Mouse (Mus musculus) brown adipose tissue, adult 24 weeks (tissue): ENCODE data around the gene Disc1. TPM values are rescaled to one million over a fixed set of nuclear protein-coding genes. Genes with fewer than 3 reads are reported as not detected.
A peak's percentile ranks its signal among the peaks of the same experiment; 100 is the strongest.

ENCODE experiments used
- H3K27ac ChIP-seq: fragments of 200-500 bp; replicated peaks from 2 replicates; pipeline ENCODE4 v1.5.1; 2012; ENCODE audit warnings: low read depth, mild to moderate bottlenecking, low read length
- H3K4me1 ChIP-seq: fragments of 200-500 bp; 2 replicates; pipeline ENCODE4 v1.6.1; 2012; ENCODE audit warnings: low read length, mixed read lengths; ENCODE audit not compliant: control insufficient read depth, insufficient read depth, insufficient read length
- H3K4me3 ChIP-seq: fragments of 200-500 bp; 2 replicates; pipeline ENCODE4 v1.5.1; 2012; ENCODE audit warnings: low read depth, mild to moderate bottlenecking, low read length, moderate library complexity; ENCODE audit not compliant: insufficient read depth
- polyA plus RNA-seq: library from polyadenylated mRNA; stranded (reverse); fragments of >200 nt; gene quantifications from 2 replicates; pipeline ENCODE4 v1.2.4, GENCODE M21; 2012; ENCODE audit not compliant: missing spikeins, insufficient read depth, insufficient read length

The Disc1 gene
- polyA plus RNA-seq, 1 experiment: 0.40 TPM

- no peak overlapping the region for H3K27ac ChIP-seq
Observed at GRCm38 (mm10) chr8:125287841-125288341, 233.9 kb downstream of the Disc1 start.

GRCm38 (mm10) chr8:125291506-125291905 is 237.5 kb downstream of the Disc1 start:
- Histone ChIP-seq H3K4me3 (no peak overlapping the region), H3K27ac (no peak overlapping the region), H3K4me1 (peaks cover 24% of the 10 kb centered on the region)

More at GRCm38 (mm10) chr8:125287841-125288341, 233.9 kb downstream of the Disc1 start:
- Histone ChIP-seq H3K4me1 (peaks cover 22% of the 10 kb centered on the region), H3K4me3 (no peak overlapping the region)

- peaks cover 21% of the 10 kb centered on the region for H3K4me1 ChIP-seq
- H3K4me3 ChIP-seq: no peak overlapping the region
- peak overlapping the region; percentile 35 for H3K27ac ChIP-seq
Observed at GRCm38 (mm10) chr8:125291932-125292717, 238.1 kb downstream of the Disc1 start.

GRCm38 (mm10) chr8:125292933-125293591 is 239.1 kb downstream of the Disc1 start:
- peaks cover 20% of the 10 kb centered on the region for H3K4me1 ChIP-seq
- no peak overlapping the region; the same call in 1 of the 2 replicates for H3K27ac ChIP-seq

DNA sequence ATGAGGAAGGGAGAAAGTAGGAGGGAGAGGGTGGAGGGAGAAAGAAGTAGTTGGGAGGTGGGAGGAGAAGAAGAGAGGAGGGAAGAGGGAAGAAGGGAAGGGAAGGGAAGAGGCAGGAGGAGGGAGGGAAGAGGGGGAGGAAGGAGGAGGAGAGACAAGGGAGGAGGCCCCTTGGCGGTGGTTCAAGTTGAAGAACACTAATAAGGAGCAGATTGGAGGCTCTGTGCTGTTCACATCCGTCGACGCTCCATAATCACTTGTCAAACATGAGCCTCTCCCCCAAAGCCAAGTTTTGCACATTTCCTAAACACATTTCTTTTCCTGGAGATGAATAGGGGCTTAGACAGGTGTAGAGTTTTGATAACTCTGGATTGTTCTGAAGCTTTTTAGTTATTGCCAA is 245.3 kb downstream of the Disc1 start:
- Histone ChIP-seq H3K27ac (no peak overlapping the region), H3K4me3 (no peak overlapping the region), H3K4me1 (no peaks in the 10 kb centered on the region)

More at GRCm38 (mm10) chr8:125292933-125293591, 239.1 kb downstream of the Disc1 start:
- H3K4me3 ChIP-seq: no peak overlapping the region

DNA sequence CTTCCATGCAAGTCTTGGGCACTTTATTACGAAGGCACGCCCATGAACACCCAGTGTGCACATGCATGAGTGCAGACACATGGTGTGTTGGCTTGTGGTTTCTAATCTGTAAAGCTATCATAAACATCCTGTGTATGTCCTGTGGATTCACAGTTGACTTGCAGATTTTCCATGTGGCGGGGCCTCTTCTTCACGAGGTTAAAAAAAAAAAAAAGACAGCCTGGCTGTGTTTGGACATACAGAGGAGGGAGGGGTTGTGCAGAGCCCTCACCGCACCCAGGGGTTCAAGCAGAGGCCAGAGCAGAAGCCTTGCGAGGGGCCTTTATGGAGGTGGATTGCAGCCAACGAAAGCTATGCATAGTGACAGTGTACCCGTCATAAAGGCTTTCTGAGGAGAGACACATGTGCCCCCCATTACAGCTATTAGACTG is 248.0 kb downstream of the Disc1 start:
- Histone ChIP-seq H3K27ac (no peak overlapping the region), H3K4me1 (no peaks in the 10 kb centered on the region)

DNA sequence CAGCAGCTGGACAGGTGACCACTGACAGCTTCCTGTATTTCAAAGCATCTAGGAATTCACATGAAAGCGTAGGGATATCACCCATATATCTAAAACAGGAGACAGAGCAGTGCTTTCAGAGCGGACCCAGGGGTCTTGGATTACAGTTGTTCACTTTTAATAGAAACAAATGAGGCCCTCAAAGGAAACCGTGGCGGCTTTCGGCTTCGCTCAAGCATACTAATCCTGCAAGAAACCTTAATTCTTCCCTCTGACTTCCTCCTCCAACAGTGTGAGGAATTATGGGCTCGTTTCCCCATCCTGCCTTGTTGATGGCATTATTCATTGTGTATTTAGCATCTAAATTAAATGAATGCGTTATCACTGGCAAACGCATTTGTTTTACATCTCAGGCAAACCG is 252.7 kb downstream of the Disc1 start:
- H3K4me1 ChIP-seq: no peaks in the 10 kb centered on the region

More for the DNA sequence above, 248.0 kb downstream of the Disc1 start:
- H3K4me3 ChIP-seq: no peak overlapping the region

DNA sequence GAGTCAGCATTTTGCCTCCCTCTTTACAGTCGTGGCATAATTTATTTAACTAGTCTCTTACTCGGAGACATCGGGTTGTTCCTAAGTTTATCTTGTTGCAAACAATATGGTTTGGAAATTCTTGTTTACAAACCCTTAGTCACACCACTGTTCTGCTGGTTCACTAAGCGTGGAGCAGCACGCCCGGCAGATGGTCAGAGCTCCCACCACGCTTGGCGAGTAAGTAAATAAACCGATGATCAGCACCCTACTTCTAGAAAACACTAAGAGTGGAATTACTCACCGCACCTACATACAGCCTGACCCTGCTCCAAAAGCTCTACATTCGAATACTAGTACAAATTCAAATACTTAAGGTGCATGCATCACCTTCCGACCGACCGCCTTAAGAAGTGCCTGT is 256.0 kb downstream of the Disc1 start:
- Histone ChIP-seq H3K27ac (no peak overlapping the region), H3K4me1 (no peaks in the 10 kb centered on the region), H3K4me3 (no peak overlapping the region)

More for the DNA sequence above, 252.7 kb downstream of the Disc1 start:
- Histone ChIP-seq H3K4me3 (no peak overlapping the region), H3K27ac (no peak overlapping the region)

Other genes with a start within 250 kb of the Disc1 start
- gene Gnpat, start 191.2 kb upstream of the Disc1 start, polyA plus RNA-seq: 133 and 153 TPM in 2 replicates
- 12.9 and 17.1 TPM in 2 replicates for gene 2810004N23Rik, start 191.1 kb upstream of the Disc1 start, polyA plus RNA-seq
- gene Exoc8, start 156.5 kb upstream of the Disc1 start, polyA plus RNA-seq: 9.7 and 13.5 TPM in 2 replicates
- 10.2 and 14.9 TPM in 2 replicates for gene Sprtn, start 156.3 kb upstream of the Disc1 start, polyA plus RNA-seq
- gene Egln1, start 104.9 kb upstream of the Disc1 start, polyA plus RNA-seq: 134 and 142 TPM in 2 replicates
- 34.8 and 41.0 TPM in 2 replicates for gene Tsnax, start 41.2 kb upstream of the Disc1 start, polyA plus RNA-seq